Mouse (Mus musculus) C2C12 (cell line): ENCODE data around the gene Tgfbrap1.

Source experiments
- CEBPB ChIP-seq: IDR thresholded peaks from one replicate; pipeline ENCODE4 v1.6.1; 2011; ENCODE audit warnings: low read depth, mild to moderate bottlenecking, control low read depth, moderate library complexity
- CTCF ChIP-seq: IDR thresholded peaks from one replicate; pipeline ENCODE4 v1.5.1; 2011; ENCODE audit not compliant: control insufficient read depth, insufficient read depth, insufficient read length
- MYOD1 ChIP-seq: IDR thresholded peaks from one replicate; pipeline ENCODE4 v1.6.1; 2011; ENCODE audit warnings: low read depth; ENCODE audit not compliant: control insufficient read depth, insufficient read length
- USF1 ChIP-seq: IDR thresholded peaks from one replicate; pipeline ENCODE4 v1.6.1; 2011; ENCODE audit warnings: low read depth, mild to moderate bottlenecking, control low read depth, moderate library complexity

GRCm38 (mm10) chr1:43094206-43094605 lies 4.2 kb downstream of the Tgfbrap1 start:
- no peak for TF ChIP-seq CEBPB
- no peak for TF ChIP-seq CTCF
- TF ChIP-seq USF1: no peak
- TF ChIP-seq MYOD1: no peak
